Mouse (Mus musculus): Measurements from ENCODE around the gene Nod1.

Gene Nod1

DNA sequence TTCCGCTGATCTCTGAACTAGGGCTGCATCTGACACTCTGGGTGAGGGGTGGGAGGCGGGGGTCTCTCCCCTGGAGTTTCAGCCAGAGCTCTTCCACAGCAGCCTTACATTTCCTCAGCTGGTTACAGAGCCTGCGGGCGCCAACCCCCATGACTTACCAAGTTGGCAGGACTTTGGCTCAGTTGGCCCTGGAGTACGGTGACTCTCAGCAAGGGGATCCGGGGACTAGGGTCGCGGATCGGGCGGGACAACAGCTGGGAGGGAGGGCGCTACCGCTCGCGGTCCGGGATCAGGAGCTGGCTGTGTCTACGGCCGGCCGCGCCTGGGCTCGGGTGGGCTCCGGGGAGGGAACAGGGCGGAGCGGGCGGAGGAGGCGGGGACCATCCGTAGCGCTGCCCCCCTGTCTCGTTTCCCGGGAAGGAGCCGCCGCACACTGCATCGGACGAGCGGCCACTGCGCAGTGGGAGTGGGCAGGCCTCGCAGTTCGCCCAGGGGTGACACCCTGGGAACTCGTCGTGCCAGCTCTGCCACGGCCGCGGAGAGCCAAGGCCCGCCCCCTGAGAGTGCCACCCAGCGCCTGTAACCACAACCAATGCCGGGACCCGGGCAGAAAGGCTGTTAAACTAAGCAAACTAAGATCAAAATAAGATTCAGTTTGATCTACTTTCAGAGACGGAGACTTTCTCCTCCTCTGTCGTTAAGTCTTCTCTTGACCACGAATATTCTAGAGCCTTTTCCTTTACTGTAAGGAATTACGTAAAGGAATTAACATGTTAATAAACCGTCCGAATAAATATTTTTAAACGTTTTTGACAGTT, at the start of gene Nod1:
Gene Nod1, minus strand, starts transcription at position 502 of the 818 bp plus-strand sequence.
- DNase-seq (ENCODE audit: low read depth) = peak; percentile 78

- no peak for DNase-seq (ENCODE audit: low read depth)
These were observed 49.4 kb upstream of the Nod1 start for GRCm38 (mm10) chr6:55021806-55022205.

DNA sequence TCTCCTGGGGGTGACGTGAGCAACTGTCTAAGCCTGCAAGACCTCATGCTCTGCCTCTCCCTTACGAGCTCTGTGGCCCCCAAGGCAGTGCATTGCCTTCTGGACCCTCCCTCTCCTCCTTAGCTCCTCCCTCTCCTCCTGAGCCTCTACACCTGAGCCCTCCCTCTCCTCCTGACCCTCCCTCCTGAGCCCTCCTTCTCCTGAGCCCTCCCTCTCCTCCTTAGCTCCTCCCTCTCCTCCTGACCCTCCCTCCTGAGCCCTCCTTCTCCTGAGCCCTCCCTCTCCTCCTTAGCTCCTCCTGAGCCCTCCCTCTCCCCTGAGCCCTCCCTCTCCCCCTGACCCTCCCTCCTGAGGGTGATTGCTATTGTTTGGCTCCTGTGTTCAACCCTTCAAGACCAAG, 46.0 kb upstream of the Nod1 start:
- no peak for DNase-seq (ENCODE audit: low read depth)

GRCm38 (mm10) chr6:55016710-55017583, 44.5 kb upstream of the Nod1 start:
- DNase-seq (ENCODE audit: low read depth) = peak; percentile 81

GRCm38 (mm10) chr6:55016236-55016635, 43.8 kb upstream of the Nod1 start:
- peak; percentile 67 for DNase-seq (ENCODE audit: low read depth)

GRCm38 (mm10) chr6:55014184-55014583, 41.8 kb upstream of the Nod1 start:
- no peak for DNase-seq (ENCODE audit: low read depth)

GRCm38 (mm10) chr6:55012516-55012915, 40.1 kb upstream of the Nod1 start:
- no peak for DNase-seq (ENCODE audit: low read depth)

- DNase-seq (ENCODE audit: low read depth) = no peak
These were observed 38.1 kb upstream of the Nod1 start for GRCm38 (mm10) chr6:55010330-55011091.

- DNase-seq (ENCODE audit: low read depth) = no peak
These were observed 37.2 kb upstream of the Nod1 start for GRCm38 (mm10) chr6:55009391-55010230.

DNA sequence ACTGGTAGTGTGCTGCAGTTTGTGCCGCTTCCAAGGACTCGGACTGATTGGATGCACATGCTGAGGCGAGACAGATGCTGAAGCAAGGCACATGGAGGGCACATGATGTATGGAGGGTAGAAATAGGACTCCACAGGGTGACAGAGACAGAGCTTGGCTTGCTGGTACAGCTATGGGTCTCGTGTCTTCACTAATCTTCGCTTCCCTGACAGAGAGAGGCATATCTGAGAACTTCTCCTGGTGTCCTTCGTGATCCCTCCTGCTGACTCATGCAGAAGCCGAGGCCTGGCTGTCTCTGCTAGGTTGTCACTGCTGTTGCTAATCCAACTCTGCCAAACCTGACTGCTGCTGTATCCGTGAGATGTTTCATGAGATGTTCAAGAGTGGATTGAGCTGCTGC, 36.0 kb upstream of the Nod1 start:
- no peak for DNase-seq (ENCODE audit: low read depth)

GRCm38 (mm10) chr6:55003559-55003958, 31.1 kb upstream of the Nod1 start:
- no peak for DNase-seq (ENCODE audit: low read depth)

- no peak for DNase-seq (ENCODE audit: low read depth)
These were observed 30.0 kb upstream of the Nod1 start for GRCm38 (mm10) chr6:55002438-55002837.

DNA sequence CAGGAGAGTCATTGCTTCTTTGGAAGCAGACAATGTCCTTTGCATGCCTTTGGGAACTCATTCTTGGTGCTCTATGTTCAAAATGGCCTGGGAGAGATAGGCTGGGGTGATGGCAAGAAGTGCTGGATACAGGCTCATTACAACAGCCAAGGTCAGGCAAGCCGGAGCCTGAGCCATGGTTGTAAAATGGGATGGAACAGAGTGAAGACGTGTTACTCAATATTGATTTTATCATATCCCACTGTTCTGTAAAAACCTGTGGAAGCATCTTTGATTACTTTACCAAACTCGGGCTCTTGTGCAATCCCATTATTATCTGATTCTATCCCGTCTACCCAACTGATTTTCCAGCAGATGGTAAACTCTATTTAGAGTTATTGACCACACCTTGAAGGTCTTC, 28.9 kb upstream of the Nod1 start:
- DNase-seq (ENCODE audit: low read depth) = no peak

DNA sequence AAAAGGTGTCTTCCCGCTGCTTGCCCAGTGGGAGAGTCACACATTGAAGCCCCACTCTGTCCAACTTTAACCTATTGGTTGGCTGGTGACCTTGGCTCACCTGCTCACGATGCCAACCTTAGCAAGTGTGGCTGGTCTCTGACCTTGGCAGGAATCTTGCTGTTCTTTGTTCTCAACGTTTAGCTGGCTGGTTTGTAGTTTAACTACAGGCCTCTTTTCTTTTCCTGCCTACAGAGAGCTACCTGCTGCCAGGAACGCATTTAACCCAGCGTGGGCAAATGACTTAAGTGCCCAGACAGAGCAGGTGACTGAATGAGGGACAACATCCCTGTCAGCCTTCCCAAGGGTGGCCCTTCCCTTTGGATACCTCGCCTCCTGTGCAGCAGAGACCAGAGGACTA, 25.3 kb upstream of the Nod1 start:
- no peak for DNase-seq (ENCODE audit: low read depth)

- DNase-seq (ENCODE audit: low read depth) = no peak
These were observed 23.9 kb upstream of the Nod1 start for GRCm38 (mm10) chr6:54996361-54996760.

DNA sequence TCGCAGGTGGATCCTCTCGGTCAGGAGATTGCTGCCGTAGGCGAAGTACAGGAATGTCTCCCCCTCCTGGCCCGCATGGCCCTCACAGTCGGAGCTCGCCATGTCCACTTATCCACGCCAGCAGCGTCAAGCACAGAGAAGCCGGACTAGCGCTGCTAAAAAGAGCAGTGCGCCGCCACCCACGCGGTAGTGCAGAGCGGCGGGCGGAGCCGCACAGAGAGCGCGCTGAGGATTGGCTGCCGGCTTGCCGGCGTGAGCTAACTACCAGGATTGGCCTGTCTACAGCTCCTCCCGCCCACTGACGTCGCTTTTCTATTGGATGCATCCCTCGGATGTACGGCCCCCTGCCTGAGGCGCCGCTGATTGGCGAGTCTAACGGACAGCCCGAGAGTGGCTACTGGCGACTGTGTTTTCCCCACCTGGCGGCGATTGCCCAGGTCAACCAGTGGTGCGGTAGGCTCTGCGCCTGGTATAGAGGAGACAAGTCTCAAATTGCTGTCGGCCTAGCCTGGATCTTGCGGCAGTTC, 20.4 kb upstream of the Nod1 start, which contains the start of gene Ggct:
Gene Ggct, minus strand, starts transcription at position 217 of the 527 bp plus-strand sequence.
- peak; percentile 95 for DNase-seq (ENCODE audit: low read depth)

DNA sequence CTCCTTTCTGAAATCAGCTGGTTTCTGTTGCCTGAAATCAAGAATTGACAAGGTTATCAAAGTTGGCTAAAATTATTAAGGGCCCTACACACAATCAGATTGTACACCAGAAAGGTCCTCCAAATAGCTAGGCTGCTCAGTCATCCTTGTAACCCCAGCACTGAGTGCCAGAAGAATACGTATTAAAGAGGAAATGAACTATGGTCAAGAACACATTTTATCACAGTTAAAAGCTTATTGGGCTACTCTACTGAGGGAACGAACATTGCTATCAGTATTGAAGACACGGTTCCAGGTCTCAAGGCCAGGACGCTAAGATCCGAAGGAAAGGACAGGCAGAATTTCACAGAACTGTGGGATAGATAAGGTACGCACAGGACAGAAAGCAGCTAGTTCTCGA, 19.7 kb upstream of the Nod1 start:
- no peak for DNase-seq (ENCODE audit: low read depth)

- peak; percentile 37 for DNase-seq (ENCODE audit: low read depth)
These were observed 18.8 kb upstream of the Nod1 start for GRCm38 (mm10) chr6:54991189-54991588.

GRCm38 (mm10) chr6:54988141-54988540, 15.7 kb upstream of the Nod1 start:
- DNase-seq (ENCODE audit: low read depth) = no peak

- DNase-seq (ENCODE audit: low read depth) = no peak
These were observed 11.7 kb upstream of the Nod1 start for GRCm38 (mm10) chr6:54984096-54984495.

DNA sequence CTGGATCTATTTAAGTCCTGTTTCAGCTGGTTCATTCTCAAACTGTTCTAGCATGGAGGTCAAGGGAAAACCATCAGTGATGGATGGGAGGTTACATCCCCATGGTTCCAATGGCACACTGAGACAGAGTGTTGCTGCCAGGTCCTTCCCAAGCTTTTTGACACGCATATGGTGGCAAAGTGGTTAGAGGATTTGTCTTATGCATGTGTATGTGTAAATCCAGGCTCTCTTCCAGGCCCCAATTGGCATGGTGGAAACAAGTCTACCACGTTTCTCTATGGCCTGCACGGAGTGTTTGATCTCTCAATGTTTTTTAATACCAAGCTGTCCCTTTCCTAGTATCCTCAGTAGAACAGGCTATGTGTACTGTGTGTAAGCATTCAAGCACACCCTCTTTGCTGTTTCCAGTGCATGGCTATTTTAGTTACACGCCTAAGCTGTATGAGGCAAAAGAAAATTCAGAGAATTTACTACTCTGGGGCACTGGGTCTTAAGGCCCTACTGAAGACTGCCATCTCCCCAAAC, 11.2 kb upstream of the Nod1 start:
- DNase-seq (ENCODE audit: low read depth) = no peak

All from naive thymus-derived CD4-positive, alpha-beta T cell, adult 2 months (primary cell).